Mouse (Mus musculus): ENCODE measurements around the gene Wdr73.

DNA sequence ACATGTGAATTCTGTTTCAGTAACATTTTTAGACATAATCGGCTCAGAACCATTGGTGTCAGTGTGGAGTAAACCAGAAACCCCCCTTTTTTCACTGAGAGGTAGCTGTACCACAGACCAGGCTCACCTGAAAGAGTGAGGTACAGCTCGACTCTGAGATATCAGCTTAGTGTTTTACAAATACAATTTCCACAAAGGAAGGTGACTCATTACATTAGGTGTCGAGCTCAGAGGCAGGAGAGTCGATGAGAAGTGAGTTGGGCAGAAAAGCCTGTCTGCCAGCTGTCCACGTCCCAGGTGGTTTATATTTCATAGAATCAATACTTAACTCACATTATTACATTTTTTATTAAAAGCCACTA is 18.6 kb upstream of the Wdr73 start:
- TF ChIP-seq POLR2A (IDR thresholded peaks at IDR 0.05; ENCODE audit: low read depth, low read length) (no peak), CTCF (IDR thresholded peaks at IDR 0.05; ENCODE audit: extremely low read depth, insufficient read depth, insufficient read length, insufficient replicate concordance) (no peak)
